Mouse (Mus musculus) gastrocnemius, postnatal 10 days (tissue): Measurements from ENCODE around the gene Haus4. TPM values are rescaled to one million over a fixed set of nuclear protein-coding genes. Genes with fewer than 3 reads are reported as not detected.
A peak's percentile ranks its signal among the peaks of the same experiment; 100 is the strongest.

ENCODE experiments used
- DNase-seq: peaks from one replicate; pipeline ENCODE4 v3.0.0; 2021; ENCODE audit warnings: mixed read lengths
- long read RNA-seq, 2 experiments: library from polyadenylated mRNA; stranded (forward); transcript quantifications; one replicate each; pipeline ENCODE4 v2.0.0; 2021
- total RNA-seq, 2 experiments: library from RNA; stranded (reverse); gene quantifications; 2 replicates each; pipeline ENCODE4 v1.2.3; 2021

Haus4 gene
- total RNA-seq = 10 to 100 TPM in 1 of 2 experiments, 1 to 10 TPM in 1; 9.2 to 10.7 TPM
- long read RNA-seq, experiment 1, transcript Haus4-201 (10 exons, 1,587 nt) = major isoform, 12 of 16 reads
- long read RNA-seq, experiment 1, partial matches to known transcripts = 1 of 16 reads
- long read RNA-seq, experiment 1, other reads (novel, unspliced or antisense) = 3 of 16 reads
- long read RNA-seq, experiment 2, transcript Haus4-201 (10 exons, 1,587 nt) = major isoform, 12 of 17 reads
- long read RNA-seq, experiment 2, partial matches to known transcripts = 2 of 17 reads
- long read RNA-seq, experiment 2, other reads (novel, unspliced or antisense) = 3 of 17 reads

DNA sequence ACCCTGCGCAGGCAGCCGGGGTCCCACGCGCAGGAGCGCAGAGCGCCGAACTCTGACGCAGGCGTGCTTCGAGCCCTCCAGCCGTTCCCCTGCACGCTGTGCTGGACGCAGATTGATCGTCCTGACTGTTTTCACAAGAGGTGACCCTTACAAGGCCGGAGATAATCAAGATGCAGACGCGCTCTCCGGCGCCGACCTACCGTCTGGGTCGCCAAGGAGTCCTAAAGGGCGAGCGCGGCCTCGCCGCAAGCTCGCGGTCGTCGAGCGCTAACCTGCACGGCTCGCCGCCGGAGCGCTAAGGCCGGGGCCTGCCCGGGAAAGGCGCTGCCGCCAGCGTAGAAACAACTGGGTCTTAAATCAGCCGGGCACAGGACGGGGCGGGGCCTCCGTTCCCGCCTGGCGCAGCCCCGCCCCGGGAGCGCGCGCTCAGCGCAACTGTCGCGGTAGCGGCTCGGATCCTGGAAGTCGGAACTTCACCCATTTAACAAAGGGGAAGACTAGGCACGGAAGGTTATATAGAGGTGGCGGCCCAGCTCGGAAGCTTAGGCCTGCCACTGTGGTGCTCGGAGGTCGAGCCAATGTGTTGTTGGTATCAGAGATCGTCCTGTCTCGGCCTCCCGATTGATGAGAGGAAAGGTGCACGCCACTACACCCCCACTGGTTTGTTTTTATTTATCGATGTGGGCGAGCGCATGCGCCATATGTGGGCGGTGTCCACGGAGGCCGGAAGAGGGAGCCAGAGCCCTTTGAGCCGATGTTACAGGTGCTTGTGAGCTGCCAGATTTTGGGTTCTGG, at the start of gene Haus4:
TSS of gene Haus4 (minus strand) at position 642 of the 795 bp plus-strand sequence.
- peak; percentile 81 for DNase-seq

DNA sequence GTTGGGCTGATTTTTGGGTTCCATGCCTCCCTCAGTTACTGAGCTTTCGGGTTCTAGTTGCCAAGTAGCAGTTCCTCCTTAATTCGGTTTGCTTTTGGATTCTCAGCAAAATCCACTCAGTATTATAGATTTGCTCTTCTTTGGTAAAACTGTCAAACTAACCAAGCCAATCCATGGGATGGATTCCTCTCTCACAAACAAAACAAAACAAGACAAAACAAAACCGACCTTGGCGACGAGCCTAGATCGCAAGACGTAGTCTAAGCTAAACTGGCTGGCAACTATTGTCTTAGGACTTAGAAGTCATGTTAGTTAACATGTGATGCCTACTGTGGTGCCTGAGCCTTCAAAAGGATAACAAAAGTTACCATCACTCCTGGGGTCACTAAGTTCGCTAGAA, 49.3 kb upstream of the Haus4 start:
- DNase-seq = no peak

DNA sequence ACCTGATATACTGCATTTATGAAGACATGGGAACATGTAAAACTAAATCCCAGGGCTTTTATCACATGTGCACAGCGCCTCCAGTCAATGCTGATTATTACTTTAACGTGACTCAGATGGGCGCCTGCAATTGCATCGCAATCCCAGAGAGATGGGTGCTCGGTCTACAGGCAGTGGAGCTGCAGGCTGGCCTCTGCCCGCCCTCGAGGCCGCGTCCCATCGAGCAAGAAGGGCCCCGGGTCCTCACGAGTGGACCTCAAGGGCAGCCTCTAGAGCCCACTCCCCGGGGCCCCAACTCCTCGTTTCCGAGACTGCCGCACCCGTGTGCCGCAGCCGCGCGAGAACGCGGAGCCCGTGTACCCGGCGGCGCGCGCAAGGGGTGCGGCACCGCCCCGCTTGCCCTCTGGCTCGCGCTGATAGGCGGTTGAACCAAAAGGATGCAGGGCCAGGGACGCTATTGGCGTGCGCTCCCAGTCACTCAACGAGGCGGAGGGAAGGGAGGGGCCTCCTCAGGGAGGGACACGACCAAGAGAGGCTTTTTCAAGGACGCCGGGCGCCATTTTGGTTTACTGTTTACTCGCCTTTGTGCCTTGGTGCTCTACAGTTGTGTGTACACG, 48.7 kb upstream of the Haus4 start:
- DNase-seq = peak; percentile 93

DNA sequence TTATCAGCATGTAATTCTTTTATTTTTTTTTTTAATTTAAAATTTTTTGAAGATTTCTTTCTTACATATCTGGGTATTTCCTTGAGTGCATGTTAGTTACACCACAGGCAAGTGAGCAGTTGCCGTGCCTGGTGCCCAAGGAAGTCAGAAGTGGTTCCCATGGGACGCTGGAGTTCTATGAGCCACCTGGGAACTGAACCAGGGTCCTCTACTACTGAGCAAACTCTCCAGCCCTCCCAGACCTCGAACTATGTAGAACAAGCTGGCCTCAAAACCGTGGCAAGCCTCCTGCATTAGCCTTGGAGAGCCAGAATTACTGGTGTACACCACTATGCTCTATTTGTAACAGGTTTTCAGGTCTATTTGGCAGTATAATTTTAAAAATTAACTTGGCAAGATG, 48.2 kb upstream of the Haus4 start:
- DNase-seq = no peak

DNA sequence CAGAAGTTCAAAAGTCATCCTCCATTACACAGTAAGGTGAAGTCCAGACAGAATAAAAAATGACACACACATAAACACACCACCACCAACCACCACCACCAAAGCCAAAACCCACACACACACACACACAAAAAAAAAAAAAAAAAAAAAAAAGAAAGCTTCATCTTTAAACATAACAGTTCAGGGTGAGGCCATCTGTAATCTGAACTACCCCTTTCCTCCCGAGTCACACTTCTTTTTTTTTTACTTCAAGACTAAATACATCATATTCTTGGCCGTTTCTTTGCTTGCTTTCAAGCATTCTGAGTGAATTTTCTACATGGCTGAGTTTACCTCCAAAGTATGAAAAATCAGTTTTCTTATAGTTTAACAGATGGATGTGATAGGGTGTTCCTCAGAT, 47.2 kb upstream of the Haus4 start:
- no peak for DNase-seq

DNA sequence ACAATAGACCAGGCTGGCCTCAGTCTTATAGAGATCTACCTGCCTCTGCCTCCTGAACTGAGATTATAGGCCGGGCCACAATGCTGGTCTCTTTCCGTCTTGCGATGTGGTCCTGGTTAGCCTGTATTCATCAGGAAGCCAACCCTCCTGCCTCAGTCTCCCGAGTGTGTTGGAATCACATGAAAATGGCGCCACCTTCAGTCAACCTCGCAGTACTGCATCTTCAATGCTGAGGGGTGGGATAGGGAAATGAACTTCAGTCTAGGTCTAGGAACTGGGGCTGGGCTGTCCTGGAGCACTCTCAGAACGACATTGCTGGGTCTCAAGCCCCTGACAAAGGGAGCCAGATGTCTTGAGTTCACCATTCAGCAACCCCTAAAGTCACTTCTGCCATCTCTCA, 42.7 kb upstream of the Haus4 start:
- no peak for DNase-seq

DNA sequence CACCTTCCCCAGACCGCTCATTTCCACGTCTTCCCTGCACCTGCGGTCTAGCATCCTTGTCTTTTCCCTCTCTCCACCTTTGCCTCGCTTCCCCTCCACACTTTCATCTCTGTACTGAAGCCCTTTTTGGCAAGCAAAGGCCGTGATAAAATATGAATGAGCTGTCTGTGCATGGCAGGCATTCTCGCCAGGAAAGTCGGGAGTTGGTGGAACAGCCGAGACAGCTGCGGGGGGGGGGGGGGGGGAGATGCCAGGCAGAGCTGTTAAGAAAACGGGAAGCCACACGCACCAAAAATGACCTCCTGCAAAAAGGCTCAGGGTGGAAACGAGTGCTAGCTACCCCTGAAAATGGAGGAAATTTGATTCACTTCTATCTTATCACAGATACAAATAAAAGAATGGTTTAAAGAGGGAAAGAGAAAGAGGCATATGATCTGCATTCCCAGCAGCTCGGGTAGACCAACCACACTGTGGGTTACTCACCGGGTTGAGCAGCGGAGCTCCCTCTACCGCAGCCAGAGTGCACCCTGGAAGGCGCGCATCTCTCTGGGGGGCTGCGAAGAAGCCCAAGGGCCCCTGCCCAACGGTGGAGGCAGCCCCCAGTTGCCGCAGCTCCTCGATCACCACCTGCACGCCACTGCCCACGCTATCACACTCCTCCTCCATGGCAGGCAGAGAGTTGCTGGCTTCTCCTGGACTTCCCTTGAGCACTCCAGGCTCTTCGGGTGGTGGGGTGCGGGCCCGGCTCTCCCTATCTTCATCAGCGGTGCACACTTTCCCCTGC, 40.4 kb upstream of the Haus4 start:
- DNase-seq = no peak

DNA sequence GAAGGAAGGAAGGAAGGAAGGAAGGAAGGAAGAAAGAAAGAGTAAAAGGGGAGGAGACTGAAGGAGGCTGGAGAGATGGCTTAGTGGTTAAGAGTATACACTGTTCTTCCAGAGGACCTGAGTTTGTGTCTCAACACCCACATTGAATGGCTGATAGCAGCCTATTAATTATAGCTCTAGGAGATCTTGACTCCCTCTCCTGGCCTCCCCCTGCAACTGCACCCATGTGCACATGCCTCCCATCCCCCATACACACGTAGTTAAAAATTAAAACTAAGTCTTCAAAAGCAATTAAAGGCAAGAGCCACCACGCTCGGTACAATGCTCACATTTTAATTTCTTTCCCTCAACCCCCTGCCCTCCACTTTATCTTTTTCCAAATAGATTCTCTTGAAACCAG, 39.6 kb upstream of the Haus4 start:
- no peak for DNase-seq

DNA sequence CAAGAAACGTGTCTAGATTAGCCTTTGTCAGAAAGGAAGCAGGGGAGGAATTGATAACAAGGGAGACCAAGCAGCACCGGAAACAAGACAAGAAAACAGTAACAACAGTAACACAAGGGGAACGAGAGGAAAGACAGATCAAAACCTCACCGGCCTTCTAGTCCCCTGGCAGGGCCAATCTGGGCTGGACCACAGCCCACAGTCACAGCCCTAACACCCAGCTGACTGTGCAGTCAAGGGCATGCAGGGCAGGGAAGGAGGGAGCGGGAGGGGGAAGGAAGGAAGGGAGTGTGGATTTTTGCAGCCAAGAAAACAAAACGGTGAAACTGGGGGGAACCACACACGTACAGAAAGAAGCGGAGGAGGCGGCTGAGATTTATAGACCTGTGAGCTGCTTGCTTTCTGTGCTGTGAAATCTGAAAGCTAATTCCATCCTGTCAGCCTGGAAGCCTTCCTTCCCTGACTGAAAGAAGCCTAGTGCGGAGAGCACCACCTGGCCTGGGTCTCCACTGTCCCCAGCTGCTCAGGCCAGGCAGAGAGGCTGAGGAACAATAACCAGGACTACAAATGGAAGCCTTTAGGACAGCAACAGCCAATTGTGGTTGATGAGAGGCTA, 38.0 kb upstream of the Haus4 start:
- DNase-seq = no peak

DNA sequence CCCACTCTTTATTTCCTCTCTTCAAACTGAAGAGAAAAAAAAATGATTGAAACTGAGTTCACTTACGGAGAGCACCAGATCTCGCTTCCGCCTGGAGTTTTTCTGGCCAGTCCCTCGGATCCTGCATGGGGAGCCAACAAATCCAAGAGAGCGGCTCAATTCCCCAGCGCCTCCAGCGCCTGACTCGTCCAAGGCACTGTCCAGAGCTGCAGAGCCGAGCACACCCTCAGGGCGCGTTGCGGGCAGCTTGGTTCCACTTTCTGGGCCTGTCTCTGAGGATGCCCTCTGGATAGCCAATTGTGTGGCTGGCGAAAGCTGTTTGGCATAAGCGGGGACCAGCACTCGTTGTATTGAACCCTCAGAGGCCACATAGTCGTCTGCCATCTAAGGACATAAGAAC, 36.6 kb upstream of the Haus4 start:
- DNase-seq = no peak

DNA sequence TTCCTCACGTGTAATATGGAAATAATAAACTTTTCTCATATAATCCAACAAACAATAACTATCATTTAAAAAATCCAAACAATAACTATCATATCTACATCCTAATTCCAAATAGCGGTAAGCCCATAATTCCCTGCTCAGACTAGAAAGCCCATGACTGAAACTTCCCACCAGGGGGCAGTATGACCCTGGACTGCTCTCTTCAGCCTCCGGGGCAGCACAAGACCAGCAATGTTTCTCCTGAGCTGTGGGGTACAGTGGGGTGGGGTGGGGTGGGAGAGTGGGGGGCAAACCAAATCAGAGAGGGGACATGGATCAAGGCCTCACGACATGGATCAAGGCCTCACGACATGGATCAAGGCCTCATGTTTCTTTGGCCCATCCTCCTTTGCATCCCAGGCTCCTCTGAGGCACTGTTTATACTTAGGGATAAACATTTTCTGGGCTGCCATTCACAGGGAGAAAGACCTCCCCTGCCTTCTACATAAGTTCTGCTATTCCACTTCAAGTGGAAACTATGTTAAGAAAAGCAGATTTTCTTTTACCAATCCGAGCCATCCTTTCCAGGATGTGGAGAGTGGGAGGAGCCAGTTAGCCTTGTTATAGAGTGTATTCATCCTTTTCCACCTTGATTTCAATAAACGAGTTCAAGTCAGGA, 29.4 kb upstream of the Haus4 start:
- DNase-seq = peak; percentile 72

DNA sequence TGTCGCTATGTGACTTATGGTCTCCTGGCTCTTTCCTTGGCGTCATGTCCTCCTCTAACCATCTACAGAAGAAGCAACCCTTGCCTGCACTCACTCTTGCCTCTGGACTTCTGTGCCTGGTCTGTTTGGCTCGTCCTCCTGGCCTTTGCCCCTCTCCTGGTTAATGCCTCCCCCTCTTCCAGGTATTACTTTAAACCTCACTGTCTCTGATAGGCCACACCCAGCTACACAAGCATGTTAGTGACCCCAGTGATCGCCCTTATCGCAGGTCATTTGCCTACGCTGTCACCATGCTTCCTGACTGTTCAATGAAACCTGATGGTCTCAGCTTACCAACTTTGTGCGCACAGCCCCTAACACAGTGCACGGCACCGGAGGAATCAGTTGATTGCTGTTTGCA, 28.1 kb upstream of the Haus4 start:
- no peak for DNase-seq

DNA sequence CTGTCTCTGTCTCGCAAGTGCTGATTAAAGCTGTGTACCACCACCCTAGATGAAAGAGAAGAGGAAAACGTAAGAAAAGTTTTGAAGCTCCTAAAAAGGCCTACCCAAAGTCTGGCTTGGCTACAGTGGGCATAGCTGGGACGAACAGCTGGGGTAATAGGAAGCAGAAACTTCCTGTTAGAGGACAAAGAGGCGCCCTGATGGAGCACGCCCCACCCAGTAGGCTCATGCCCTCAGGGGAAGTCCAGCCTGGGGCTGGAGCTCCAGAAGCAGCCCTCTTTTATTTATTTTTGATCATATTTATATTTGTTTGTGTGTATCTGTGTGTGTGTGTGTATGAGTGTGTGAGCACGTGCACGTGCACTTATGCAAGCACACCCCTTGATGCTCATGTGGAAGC, 25.2 kb upstream of the Haus4 start:
- DNase-seq = no peak

DNA sequence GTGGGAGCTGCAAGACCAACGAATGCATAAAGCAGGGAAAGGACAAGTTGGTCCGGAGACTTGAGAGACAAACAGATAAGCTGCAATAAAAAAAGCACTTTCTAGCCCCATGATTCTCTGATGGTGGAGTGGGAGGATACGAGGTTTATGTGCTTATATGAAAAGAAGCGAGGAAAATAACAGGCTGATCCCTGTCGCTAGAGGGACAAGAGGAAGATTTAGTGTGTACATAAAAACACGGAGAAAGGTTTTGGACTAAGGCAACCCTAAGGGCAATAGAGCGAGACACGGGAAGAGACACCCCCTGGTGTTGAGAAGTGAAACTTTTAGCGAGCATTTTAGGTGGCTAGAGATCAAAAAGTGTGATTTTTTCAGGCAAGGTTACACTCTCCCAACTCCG, 23.6 kb upstream of the Haus4 start:
- DNase-seq = no peak

DNA sequence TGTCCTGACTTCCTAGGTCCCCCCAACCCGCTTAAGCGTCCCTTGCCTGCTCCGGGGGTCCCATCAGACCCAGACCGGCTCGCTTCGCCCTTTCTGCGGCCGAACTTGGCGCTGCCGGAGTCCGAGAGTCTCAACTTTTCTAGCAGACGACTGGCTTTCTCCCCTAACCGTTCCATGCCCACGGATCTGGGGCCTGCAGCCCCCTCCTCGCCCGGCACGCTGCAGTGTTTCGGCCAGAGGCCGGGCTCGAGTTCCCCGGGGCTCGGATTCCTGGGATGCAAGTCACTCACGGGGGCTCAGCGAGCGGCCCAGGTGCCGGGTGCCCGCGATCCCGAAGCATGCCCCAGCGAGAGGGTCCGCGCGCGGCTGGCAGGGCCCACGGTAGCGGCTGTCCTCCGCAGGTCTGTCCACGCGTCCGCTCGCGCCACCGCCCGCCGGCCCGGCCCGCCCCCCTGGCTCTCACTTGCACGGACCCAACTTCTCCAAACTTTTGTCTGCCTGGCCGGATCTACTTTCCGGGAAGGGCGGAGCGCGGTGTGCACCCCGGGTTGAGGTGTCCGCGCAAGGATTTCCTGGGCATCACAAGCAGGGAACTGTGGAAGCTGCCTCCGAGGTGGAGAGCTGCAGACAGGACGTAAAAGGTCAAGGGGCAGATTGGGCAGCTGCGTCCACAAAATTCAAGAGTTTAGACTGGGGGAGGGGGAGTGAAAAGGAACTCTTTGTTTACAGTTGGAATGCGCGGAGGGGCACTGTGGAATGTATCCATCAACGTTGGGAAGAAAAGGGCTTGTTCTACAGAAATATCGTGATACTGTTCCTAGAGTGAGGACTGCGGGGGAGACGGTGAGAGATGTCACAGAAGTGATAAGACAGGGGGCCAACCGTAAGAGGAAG, 22.9 kb upstream of the Haus4 start, which contains the start of gene Ajuba:
TSS of gene Ajuba (minus strand) at position 470 of the 894 bp plus-strand sequence.
- DNase-seq = peak; percentile 84

DNA sequence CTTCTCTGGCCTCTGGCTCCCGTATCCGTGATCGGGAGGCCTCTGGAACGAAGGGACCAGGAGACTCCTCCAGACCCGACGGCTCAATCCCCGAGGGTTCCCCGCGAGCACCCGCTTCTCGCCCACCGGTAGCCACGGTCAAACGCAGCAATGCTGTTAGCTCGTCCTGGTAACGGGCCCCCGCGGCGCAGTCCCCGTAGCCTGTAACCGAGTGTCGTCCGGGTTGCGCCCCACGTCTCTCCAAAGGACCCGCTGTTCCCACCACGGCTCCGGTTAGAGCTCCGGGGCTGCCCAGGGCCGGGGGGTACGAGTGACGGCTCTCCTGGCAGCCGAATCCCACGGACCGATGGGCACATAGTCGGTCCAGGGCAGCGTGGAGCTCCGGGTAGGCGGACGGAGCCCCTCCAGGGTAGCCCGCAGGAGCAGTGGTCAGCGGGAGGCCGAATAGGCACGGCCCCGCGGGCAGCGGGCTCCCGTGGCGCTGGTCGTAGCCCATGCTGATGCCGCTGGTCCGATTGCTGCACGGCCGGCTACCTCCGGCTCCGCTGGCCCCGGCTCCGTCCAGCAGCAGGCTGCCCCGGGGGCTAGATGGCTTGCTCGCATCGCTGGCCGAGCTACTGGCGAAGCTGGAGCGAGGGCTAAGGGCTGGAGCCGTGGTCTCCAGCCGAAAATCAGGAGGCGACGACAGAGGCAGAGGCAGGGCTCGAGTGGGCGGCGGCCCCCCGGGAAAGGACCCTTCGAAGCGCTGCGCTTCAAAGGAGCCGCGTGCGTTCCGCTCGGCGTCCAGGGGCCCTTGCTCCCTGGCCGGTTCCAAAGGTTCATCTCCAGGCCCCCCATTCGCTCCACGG, 22.0 kb upstream of the Haus4 start:
- DNase-seq = peak; percentile 45

DNA sequence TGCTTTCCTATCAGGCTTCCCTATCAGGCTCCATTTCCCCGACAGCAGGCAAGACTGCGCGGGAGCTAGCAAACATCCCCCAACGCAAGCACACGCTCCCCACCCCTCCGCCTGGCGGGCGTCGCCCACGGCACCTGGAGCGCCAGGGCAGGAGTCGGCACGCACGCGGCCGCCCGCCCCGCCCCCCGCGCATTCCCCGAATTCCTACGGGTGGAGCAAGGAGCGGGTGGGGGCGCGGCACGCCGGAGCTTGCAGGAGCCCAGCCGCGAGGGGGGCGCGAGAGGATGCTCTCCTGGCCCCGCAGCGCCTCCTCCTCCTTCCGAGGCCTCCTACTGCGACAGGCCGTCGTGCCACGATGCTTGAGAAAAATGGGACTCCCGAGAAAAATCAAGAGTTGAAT, 21.2 kb upstream of the Haus4 start:
- peak; percentile 79 for DNase-seq

DNA sequence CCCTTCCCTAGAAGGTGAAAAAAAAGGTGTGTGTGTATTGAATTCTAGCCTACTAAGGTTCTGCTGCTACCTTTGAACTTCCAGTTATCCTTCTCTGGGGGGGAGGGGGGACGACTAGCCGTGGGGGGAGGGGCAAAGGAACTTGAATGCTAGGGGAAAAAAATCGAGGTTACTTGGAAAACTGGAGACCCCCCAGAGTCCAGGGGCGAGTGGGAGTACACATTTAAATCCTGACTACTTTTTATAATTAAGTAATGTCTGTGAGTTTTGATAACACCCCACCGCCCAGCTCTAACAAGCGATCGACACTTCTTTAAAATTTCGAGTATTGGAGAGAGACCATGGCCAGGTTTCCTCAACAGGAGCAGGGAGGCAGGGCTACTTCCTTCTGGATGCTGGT, 20.6 kb upstream of the Haus4 start:
- no peak for DNase-seq

DNA sequence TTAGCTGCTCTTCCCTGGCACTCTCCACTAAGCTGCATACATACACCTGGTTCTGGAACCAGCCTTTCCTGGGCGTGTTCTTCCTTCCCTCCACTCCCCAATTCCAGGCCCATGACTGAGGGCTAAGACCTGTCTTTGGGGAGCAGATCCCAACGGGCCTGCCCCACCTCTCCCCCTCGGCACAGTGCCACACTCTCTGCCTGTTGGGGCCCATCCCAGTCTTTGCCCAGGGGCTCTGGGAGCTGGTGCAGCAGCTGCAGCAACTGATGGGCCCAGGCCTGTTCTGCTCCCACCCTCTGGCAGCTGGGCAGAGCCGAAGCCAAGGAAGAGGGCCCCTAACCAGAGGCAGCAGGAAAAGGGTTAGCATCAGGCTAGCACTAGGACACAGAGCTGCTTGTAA, 19.8 kb upstream of the Haus4 start:
- DNase-seq = peak; percentile 56
